Comparison of ENCODE assay signal across 11 mouse cellular contexts in genomic region chr12:112334106-112334855, GRCm38 (mm10).
A peak's percentile ranks its signal among the peaks of the same experiment; 100 is the strongest.
DNase-seq lines count a peak whose midpoint lies in the region; ATAC-seq and TF ChIP-seq lines count a peak whose summit lies in the region.
"Had no signal": no experiment of that assay in that cellular context is flagged by ENCODE, and none has a peak within 500 bp of the region (broad histone marks: within the 10 kb centered on the region; RNA-seq: fewer than 3 reads in every experiment).

No protein-coding gene starts in this region.

- ATAC-seq in intestine, embryonic 14.5 days (replicated peaks; ENCODE audit: low FRiP score, low TSS enrichment, low read depth), result no peak
- ATAC-seq in intestine, postnatal 0 days, result no peak
- ATAC-seq in forebrain, embryonic 14.5 days, result peak; percentile 47
- no peak for ATAC-seq in kidney, embryonic 15.5 days (replicated peaks; ENCODE audit: low FRiP score)
- ATAC-seq in midbrain, postnatal 0 days (ENCODE audit: low FRiP score), result no peak
- ATAC-seq: activated CD4-positive, CD25-positive, alpha-beta regulatory T cell, adult 4 months; CD4-positive, CD25-positive, alpha-beta regulatory T cell, adult 4 months had no signal

- intact Hi-C loops in gastrocnemius, postnatal 14 days (cut with DNase I; ENCODE audit: low total_unique reads), result no loop called here

- no peaks in the 10 kb centered on the region for H3K27me3 ChIP-seq in intestine, embryonic 14.5 days (replicated peaks; ENCODE audit: control insufficient read depth, insufficient read depth, low read length)
- H3K27me3 ChIP-seq in intestine, postnatal 0 days (replicated peaks; ENCODE audit: control insufficient read depth, insufficient read depth, low read length), result no peaks in the 10 kb centered on the region
- H3K27me3 ChIP-seq in forebrain, embryonic 14.5 days (replicated peaks; ENCODE audit: control insufficient read depth, insufficient read depth, low read length), result no peaks in the 10 kb centered on the region
- H3K27me3 ChIP-seq in kidney, embryonic 15.5 days, result peaks cover 66% of the 10 kb centered on the region
- no peaks in the 10 kb centered on the region for H3K27me3 ChIP-seq in midbrain, postnatal 0 days (ENCODE audit: insufficient read depth, low read length)

- H3K9ac ChIP-seq in intestine, embryonic 14.5 days (ENCODE audit: low read length), result no peak overlapping the region
- no peak overlapping the region for H3K9ac ChIP-seq in intestine, postnatal 0 days (ENCODE audit: low read depth, low read length)
- peak overlapping the region; percentile 38; the same call in 1 of the 2 replicates for H3K9ac ChIP-seq in forebrain, embryonic 14.5 days (ENCODE audit: low read length)
- H3K9ac ChIP-seq in kidney, embryonic 15.5 days, result no peak overlapping the region
- H3K9ac ChIP-seq in midbrain, postnatal 0 days (replicated peaks; ENCODE audit: low read length, poor library complexity, severe bottlenecking), result no peak overlapping the region
- H3K9ac ChIP-seq: liver, embryonic 14.5 days had no signal

- no peaks in the 10 kb centered on the region for H3K9me3 ChIP-seq in intestine, embryonic 14.5 days (ENCODE audit: control insufficient read depth, low read length)
- H3K9me3 ChIP-seq in intestine, postnatal 0 days (ENCODE audit: control insufficient read depth), result no peaks in the 10 kb centered on the region
- no peaks in the 10 kb centered on the region for H3K9me3 ChIP-seq in forebrain, embryonic 14.5 days (replicated peaks; ENCODE audit: control insufficient read depth, low read length)
- H3K9me3 ChIP-seq in kidney, embryonic 15.5 days (replicated peaks), result no peaks in the 10 kb centered on the region
- no peaks in the 10 kb centered on the region for H3K9me3 ChIP-seq in midbrain, postnatal 0 days (ENCODE audit: low read length)

- H3K27ac ChIP-seq in intestine, embryonic 14.5 days (ENCODE audit: low read depth), result peak overlapping the region; percentile 29; the same call in 1 of the 2 replicates
- no peak overlapping the region for H3K27ac ChIP-seq in intestine, postnatal 0 days (ENCODE audit: low read depth, low read length)
- peak overlapping the region; percentile 92 for H3K27ac ChIP-seq in forebrain, embryonic 14.5 days (ENCODE audit: low read depth, low read length)
- peak overlapping the region; percentile 41 for H3K27ac ChIP-seq in kidney, embryonic 15.5 days
- no peak overlapping the region for H3K27ac ChIP-seq in midbrain, postnatal 0 days (ENCODE audit: low read depth, low read length)
- H3K27ac ChIP-seq: liver, embryonic 14.5 days had no signal

- WGBS in intestine, embryonic 14.5 days, result 51% methylated on average over 20 of the region's 20 CpGs
- WGBS in intestine, postnatal 0 days, result 58% methylated on average over 20 of the region's 20 CpGs
- WGBS in forebrain, embryonic 14.5 days, result 12% methylated on average over 20 of the region's 20 CpGs
- WGBS in kidney, embryonic 15.5 days, result 49% methylated on average over 20 of the region's 20 CpGs
- WGBS in midbrain, postnatal 0 days, result 27% methylated on average over 20 of the region's 20 CpGs

- no peak overlapping the region for H3K4me2 ChIP-seq in intestine, embryonic 14.5 days (ENCODE audit: low read length)
- no peak overlapping the region for H3K4me2 ChIP-seq in intestine, postnatal 0 days (replicated peaks; ENCODE audit: low read depth)
- H3K4me2 ChIP-seq in forebrain, embryonic 14.5 days (ENCODE audit: low read length), result no peak overlapping the region; the same call in 1 of the 2 replicates
- H3K4me2 ChIP-seq in kidney, embryonic 15.5 days, result no peak overlapping the region
- no peak overlapping the region for H3K4me2 ChIP-seq in midbrain, postnatal 0 days (ENCODE audit: low read depth, low read length, poor library complexity, severe bottlenecking)

- no peaks in the 10 kb centered on the region for H3K36me3 ChIP-seq in intestine, embryonic 14.5 days (ENCODE audit: control insufficient read depth, insufficient read depth, low read length)
- no peaks in the 10 kb centered on the region for H3K36me3 ChIP-seq in intestine, postnatal 0 days (ENCODE audit: control insufficient read depth, insufficient read depth)
- no peaks in the 10 kb centered on the region for H3K36me3 ChIP-seq in forebrain, embryonic 14.5 days (ENCODE audit: control insufficient read depth, insufficient read depth, low read length)
- H3K36me3 ChIP-seq in kidney, embryonic 15.5 days, result no peaks in the 10 kb centered on the region
- no peaks in the 10 kb centered on the region for H3K36me3 ChIP-seq in midbrain, postnatal 0 days (ENCODE audit: insufficient read depth, low read length)

- no peak for DNase-seq in intestine, embryonic 14.5 days (ENCODE audit: low spot score)
- DNase-seq in forebrain, embryonic 14.5 days (ENCODE audit: low spot score), result peak; percentile 89
- peak; percentile 58 for DNase-seq in midbrain, postnatal 0 days (ENCODE audit: low spot score)
- DNase-seq in gastrocnemius, postnatal 14 days, result no peak
- no peak for DNase-seq in B cell, adult 2 months
- DNase-seq in right cerebral cortex, postnatal 14 days, result no peak

- TF ChIP-seq CTCF in intestine, postnatal 0 days (IDR thresholded peaks at IDR 0.05; ENCODE audit: low read depth), result no peak
- TF ChIP-seq CTCF in midbrain, postnatal 0 days (IDR thresholded peaks at IDR 0.05), result peak; percentile 15

- H3K4me3 ChIP-seq in intestine, embryonic 14.5 days (ENCODE audit: low read depth, low read length), result no peak overlapping the region
- H3K4me3 ChIP-seq in intestine, postnatal 0 days (ENCODE audit: low read depth, low read length), result no peak overlapping the region
- H3K4me3 ChIP-seq in forebrain, embryonic 14.5 days (ENCODE audit: low read depth, low read length), result no peak overlapping the region
- H3K4me3 ChIP-seq in kidney, embryonic 15.5 days (replicated peaks), result no peak overlapping the region
- no peak overlapping the region for H3K4me3 ChIP-seq in midbrain, postnatal 0 days (ENCODE audit: low read depth, low read length)

- peaks cover 18% of the 10 kb centered on the region for H3K4me1 ChIP-seq in intestine, embryonic 14.5 days (replicated peaks; ENCODE audit: control insufficient read depth, insufficient read depth, low read length)
- H3K4me1 ChIP-seq in intestine, postnatal 0 days (replicated peaks; ENCODE audit: control insufficient read depth, insufficient read depth, low read length), result no peaks in the 10 kb centered on the region
- peaks cover 77% of the 10 kb centered on the region for H3K4me1 ChIP-seq in forebrain, embryonic 14.5 days (ENCODE audit: control insufficient read depth, insufficient read depth, low read length)
- peaks cover 92% of the 10 kb centered on the region for H3K4me1 ChIP-seq in kidney, embryonic 15.5 days
- peaks cover 32% of the 10 kb centered on the region; the same call in 1 of the 2 replicates for H3K4me1 ChIP-seq in midbrain, postnatal 0 days (ENCODE audit: insufficient read depth, low read length)

Comparison
In these comparisons a context has a peak if more than half of its experiments do, and no peak if none do; other contexts are left out.
1. H3K27ac ChIP-seq: peak in intestine, embryonic 14.5 days (single experiment), forebrain, embryonic 14.5 days (single experiment) and kidney, embryonic 15.5 days (single experiment); none in intestine, postnatal 0 days (single experiment) and midbrain, postnatal 0 days (single experiment).
2. DNase-seq: peak in forebrain, embryonic 14.5 days (single experiment) and midbrain, postnatal 0 days (single experiment); none in intestine, embryonic 14.5 days (single experiment), gastrocnemius, postnatal 14 days (single experiment), B cell, adult 2 months (0 of 2) and right cerebral cortex, postnatal 14 days (single experiment).